Mouse (Mus musculus) kidney, postnatal 0 days (tissue): Measurements from ENCODE around the gene Olfr127. TPM values are rescaled to one million over a fixed set of nuclear protein-coding genes. Genes with fewer than 3 reads are reported as not detected.
A peak's percentile ranks its signal among the peaks of the same experiment; 100 is the strongest.
"Not testable (repeated sequence)": the region's sequence is repeated elsewhere in the genome, so short reads cannot be mapped to it uniquely, and the experiment has no call there.

Experiments
- ATAC-seq: fragments of 200-750 bp; cut with Nextera tagmentation; replicated peaks from 2 replicates; pipeline ENCODE4 v1.8.0; 2017; ENCODE audit warnings: low read depth, moderate number of reproducible peaks, moderate TSS enrichment, moderate library complexity; ENCODE audit not compliant: low FRiP score
- DNase-seq: peaks from one replicate; pipeline ENCODE4 v3.0.0-alpha.2; 2016; ENCODE audit warnings: low spot score
- H3K27ac ChIP-seq: fragments of 300-500 bp; sonication (generic); 2 replicates; pipeline ENCODE4 v1.5.1; 2014; ENCODE audit warnings: mild to moderate bottlenecking
- H3K27me3 ChIP-seq: fragments of 300-500 bp; sonication (generic); 2 replicates; pipeline ENCODE4 v1.6.1; 2014; ENCODE audit warnings: low read length, mixed read lengths; ENCODE audit not compliant: insufficient read depth
- H3K36me3 ChIP-seq: fragments of 300-500 bp; sonication (generic); 2 replicates; pipeline ENCODE4 v1.6.1; 2014; ENCODE audit warnings: low read length, mixed read lengths; ENCODE audit not compliant: insufficient read depth
- H3K4me1 ChIP-seq: fragments of 300-500 bp; sonication (generic); replicated peaks from 2 replicates; pipeline ENCODE4 v1.6.1; 2014; ENCODE audit warnings: antibody characterized with exemption, low read length, mixed read lengths; ENCODE audit not compliant: insufficient read depth
- H3K4me2 ChIP-seq: fragments of 300-500 bp; sonication (generic); 2 replicates; pipeline ENCODE4 v1.6.1; 2014; ENCODE audit warnings: mild to moderate bottlenecking, low read length, moderate library complexity, mixed read lengths
- H3K4me3 ChIP-seq: fragments of 300-500 bp; sonication (generic); replicated peaks from 2 replicates; pipeline ENCODE4 v1.5.1; 2014; ENCODE audit warnings: low read depth, low read length
- H3K9ac ChIP-seq: fragments of 300-500 bp; sonication (generic); 2 replicates; pipeline ENCODE4 v1.6.1; 2014; ENCODE audit warnings: low read depth, low read length
- H3K9me3 ChIP-seq: fragments of 300-500 bp; sonication (generic); replicated peaks from 2 replicates; pipeline ENCODE4 v1.6.1; 2016; ENCODE audit warnings: low read length, inconsistent platforms, mixed read lengths
- CTCF ChIP-seq: IDR thresholded peaks from 2 replicates; pipeline ENCODE4 v1.5.1; 2016; ENCODE audit warnings: antibody characterized with exemption, low read depth, mild to moderate bottlenecking, moderate library complexity
- WGBS: fragments of 180-500 bp; shearing (Covaris S2); extraction: QIAGEN DNeasy Blood & Tissue Kit; methylation state at CpG from one replicate; pipeline ENCODE4 v1.1.7; 2014; 5-methylcytosine and 5-hydroxymethylcytosine counted together
- polyA plus RNA-seq: library from polyadenylated mRNA; unstranded; fragments of >200 nt; fragmentation: Nextera tagmentation; extraction: Ambion mirVana; gene quantifications from 2 replicates; pipeline ENCODE4 v1.2.1, GENCODE M21; 2015

Gene Olfr127
- polyA plus RNA-seq = not detected in 2 replicates

- Histone ChIP-seq H3K27ac (no peak within 1 kb of the TSS), H3K4me2 (no peak within 1 kb of the TSS), H3K4me1 (no peaks in the 10 kb centered on the region), H3K9ac (no peak within 1 kb of the TSS), H3K27me3 (no peaks in the 10 kb centered on the region), H3K9me3 (no peaks in the 10 kb centered on the region), H3K36me3 (no peaks in the 10 kb centered on the region), H3K4me3 (no peak within 1 kb of the TSS)
- ATAC-seq (no peak), DNase-seq (no peak)
- WGBS = 59% methylated on average over 1 of the region's 1 CpGs
- no peak for TF ChIP-seq CTCF
Measured at GRCm38 (mm10) chr17:37900137-37900536, at the start of gene Olfr127. TSS of gene Olfr127 (plus strand) at chr17:37900437.

GRCm38 (mm10) chr17:37863901-37864300 lies 36.3 kb upstream of the Olfr127 start:
- no peaks in the 10 kb centered on the region for H3K36me3 ChIP-seq
- H3K27ac ChIP-seq = no peak overlapping the region
- H3K9me3 ChIP-seq = no peaks in the 10 kb centered on the region
- H3K4me3 ChIP-seq = no peak overlapping the region
- WGBS = 66% methylated on average over 2 of the region's 2 CpGs
- DNase-seq (no peak), ATAC-seq (no peak)
- no peak overlapping the region for H3K4me2 ChIP-seq
- no peaks in the 10 kb centered on the region for H3K4me1 ChIP-seq
- H3K9ac ChIP-seq = no peak overlapping the region
- TF ChIP-seq CTCF = no peak
- no peaks in the 10 kb centered on the region for H3K27me3 ChIP-seq

- no peak overlapping the region for H3K27ac ChIP-seq
- H3K36me3 ChIP-seq = no peaks in the 10 kb centered on the region
- ATAC-seq (no peak), DNase-seq (peak; percentile 5)
- WGBS = 17% methylated on average over 8 of the region's 8 CpGs
- no peak overlapping the region for H3K9ac ChIP-seq
- no peaks in the 10 kb centered on the region for H3K4me1 ChIP-seq
- H3K9me3 ChIP-seq = no peaks in the 10 kb centered on the region
- no peak overlapping the region for H3K4me3 ChIP-seq
- TF ChIP-seq CTCF = no peak
- no peaks in the 10 kb centered on the region for H3K27me3 ChIP-seq
- no peak overlapping the region for H3K4me2 ChIP-seq
Measured at GRCm38 (mm10) chr17:37869676-37870205, 30.5 kb upstream of the Olfr127 start.

GRCm38 (mm10) chr17:37873830-37874229 lies 26.4 kb upstream of the Olfr127 start:
- no peak for DNase-seq
- Histone ChIP-seq H3K4me3 (no peak overlapping the region), H3K9me3 (no peaks in the 10 kb centered on the region), H3K9ac (no peak overlapping the region), H3K36me3 (no peaks in the 10 kb centered on the region), H3K4me2 (no peak overlapping the region), H3K27ac (no peak overlapping the region), H3K4me1 (no peaks in the 10 kb centered on the region), H3K27me3 (no peaks in the 10 kb centered on the region)
- ATAC-seq = no peak
- no peak for TF ChIP-seq CTCF
- 75% methylated on average over 3 of the region's 3 CpGs for WGBS

GRCm38 (mm10) chr17:37906821-37907220 lies 6.6 kb downstream of the Olfr127 start:
- H3K27me3 ChIP-seq, H3K4me2 ChIP-seq, H3K4me1 ChIP-seq, ATAC-seq, H3K4me3 ChIP-seq, H3K9me3 ChIP-seq, H3K27ac ChIP-seq, H3K9ac ChIP-seq, H3K36me3 ChIP-seq, DNase-seq: not testable (repeated sequence)
- 76% methylated on average over 8 of the region's 8 CpGs for WGBS

GRCm38 (mm10) chr17:37920248-37920647 lies 20.0 kb downstream of the Olfr127 start, which contains the start of gene Olfr128:
TSS of gene Olfr128 (plus strand) at chr17:37920548.
- no peak within 1 kb of the TSS for H3K9ac ChIP-seq
- no peaks in the 10 kb centered on the region for H3K36me3 ChIP-seq
- H3K4me3 ChIP-seq = no peak within 1 kb of the TSS
- no peaks in the 10 kb centered on the region for H3K27me3 ChIP-seq
- TF ChIP-seq CTCF = no peak
- H3K9me3 ChIP-seq = no peaks in the 10 kb centered on the region
- H3K4me1 ChIP-seq = no peaks in the 10 kb centered on the region
- no peak for DNase-seq
- no peak within 1 kb of the TSS for H3K27ac ChIP-seq
- ATAC-seq = no peak
- H3K4me2 ChIP-seq = no peak within 1 kb of the TSS

GRCm38 (mm10) chr17:37952979-37953378 lies 52.7 kb downstream of the Olfr127 start, which contains the start of gene Olfr761:
TSS of gene Olfr761 (minus strand) at chr17:37953079.
- no peak for TF ChIP-seq CTCF
- no peaks in the 10 kb centered on the region for H3K9me3 ChIP-seq
- 68% methylated on average over 2 of the region's 2 CpGs for WGBS
- no peaks in the 10 kb centered on the region for H3K27me3 ChIP-seq
- ATAC-seq (no peak), DNase-seq (no peak)
- H3K9ac ChIP-seq = no peak within 1 kb of the TSS
- H3K4me1 ChIP-seq = no peaks in the 10 kb centered on the region
- H3K36me3 ChIP-seq = no peaks in the 10 kb centered on the region
- no peak within 1 kb of the TSS for H3K4me2 ChIP-seq
- no peak within 1 kb of the TSS for H3K4me3 ChIP-seq
- no peak within 1 kb of the TSS for H3K27ac ChIP-seq

Other genes starting within 250 kb of the Olfr127 start
- not detected in 2 replicates for gene Olfr117, start 236.7 kb upstream of the Olfr127 start, polyA plus RNA-seq
- gene Olfr118, start 233.4 kb upstream of the Olfr127 start, polyA plus RNA-seq = not detected in 2 replicates
- gene Olfr119, start 203.9 kb upstream of the Olfr127 start, polyA plus RNA-seq = not detected in 2 replicates
- not detected in 2 replicates for gene Olfr120, start 178.6 kb upstream of the Olfr127 start, polyA plus RNA-seq
- gene Olfr121, start 151.6 kb upstream of the Olfr127 start, polyA plus RNA-seq = not detected in 2 replicates
- not detected in 2 replicates for gene Olfr122, start 131.8 kb upstream of the Olfr127 start, polyA plus RNA-seq
- not detected in 2 replicates for gene Olfr123, start 106.9 kb upstream of the Olfr127 start, polyA plus RNA-seq
- not detected in 2 replicates for gene Olfr124, start 100.5 kb upstream of the Olfr127 start, polyA plus RNA-seq
- not detected in 2 replicates for gene Olfr125, start 67.5 kb upstream of the Olfr127 start, polyA plus RNA-seq
- not detected in 2 replicates for gene Olfr126, start 53.0 kb upstream of the Olfr127 start, polyA plus RNA-seq
- not detected in 2 replicates for gene Olfr128, start 20.1 kb downstream of the Olfr127 start, polyA plus RNA-seq
- gene Olfr761, start 52.6 kb downstream of the Olfr127 start, polyA plus RNA-seq = not detected in 2 replicates
- gene Olfr129, start 159.6 kb downstream of the Olfr127 start, polyA plus RNA-seq = not detected in 2 replicates
- gene Olfr130, start 163.5 kb downstream of the Olfr127 start, polyA plus RNA-seq = not detected in 2 replicates
- not detected in 2 replicates for gene Olfr131, start 188.3 kb downstream of the Olfr127 start, polyA plus RNA-seq
- gene Olfr132, start 234.1 kb downstream of the Olfr127 start, polyA plus RNA-seq = not detected in 2 replicates
- gene Olfr133, start 244.8 kb downstream of the Olfr127 start, polyA plus RNA-seq = not detected in 2 replicates